Mouse (Mus musculus): Measurements from ENCODE around the gene Gm49378. TPM values are rescaled to one million over a fixed set of nuclear protein-coding genes. Genes with fewer than 3 reads are reported as not detected.

Gene Gm49378
- polyA plus RNA-seq, 1 experiment from 2014 or later: 4.0 TPM

DNA sequence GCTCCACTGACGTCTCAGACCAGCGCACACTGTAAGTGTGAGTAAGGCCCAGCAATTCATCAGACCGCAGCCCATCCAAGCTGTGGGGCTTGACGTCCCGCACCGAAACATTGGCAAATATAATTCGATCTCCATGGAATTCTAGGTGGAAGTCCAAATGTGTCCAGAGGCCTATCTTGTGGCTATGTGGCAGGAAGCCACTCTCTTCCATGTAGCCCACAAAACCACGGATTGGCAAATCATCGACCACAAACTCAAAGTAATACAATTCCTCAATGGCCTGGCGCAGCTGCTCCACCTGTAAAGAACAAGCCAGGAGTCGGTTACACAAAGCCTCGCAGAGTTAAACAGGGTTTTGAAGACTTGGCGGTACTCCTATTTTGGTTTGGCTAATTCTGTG, 3.6 kb upstream of the Gm49378 start:
- Histone ChIP-seq H3K9ac (ENCODE audit: low read depth, low read length) (no peak overlapping the region), H3K4me1 (replicated peaks; ENCODE audit: control insufficient read depth, insufficient read depth, low read length) (peaks cover 3% of the 10 kb centered on the region; the same call in 1 of the 2 replicates), H3K9me3 (ENCODE audit: control insufficient read depth, low read length) (no peaks in the 10 kb centered on the region), H3K27ac (ENCODE audit: low read depth, low read length) (no peak overlapping the region), H3K36me3 (ENCODE audit: control insufficient read depth, insufficient read depth, low read length) (peaks cover 5% of the 10 kb centered on the region; the same call in 1 of the 2 replicates), H3K4me3 (ENCODE audit: low read depth, low read length) (no peak overlapping the region), H3K27me3 (ENCODE audit: control insufficient read depth, insufficient read depth, low read length) (no peaks in the 10 kb centered on the region), H3K4me2 (replicated peaks; ENCODE audit: low read depth, low read length) (no peak overlapping the region)
- 96% methylated on average over 13 of the region's 13 CpGs for WGBS
- DNase-seq (ENCODE audit: low spot score) (no peak), ATAC-seq (ENCODE audit: low FRiP score) (no peak)

DNA sequence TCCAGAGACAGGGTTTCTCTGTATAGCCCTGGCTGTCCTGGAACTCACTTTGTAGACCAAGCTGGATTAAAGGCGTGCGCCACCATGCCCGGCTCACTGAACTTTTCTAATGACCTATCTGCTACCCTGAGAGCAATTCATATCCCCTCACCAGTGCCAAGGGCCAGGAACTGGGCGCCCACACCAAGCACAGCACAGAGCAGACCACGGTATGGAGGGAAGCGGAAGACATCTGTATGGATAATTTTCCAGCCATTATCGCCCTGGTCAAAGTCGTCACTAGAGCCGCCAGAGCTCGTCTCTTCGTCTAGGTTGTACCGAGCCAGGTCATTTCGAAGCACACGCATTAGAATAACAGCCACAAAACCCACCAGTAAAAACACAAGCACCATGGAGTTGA, 3.1 kb upstream of the Gm49378 start:
- peaks cover 3% of the 10 kb centered on the region; the same call in 1 of the 2 replicates for H3K36me3 ChIP-seq (ENCODE audit: control insufficient read depth, insufficient read depth, low read length)
- 97% methylated on average over 14 of the region's 14 CpGs for WGBS
- no peak for ATAC-seq (ENCODE audit: low FRiP score)

DNA sequence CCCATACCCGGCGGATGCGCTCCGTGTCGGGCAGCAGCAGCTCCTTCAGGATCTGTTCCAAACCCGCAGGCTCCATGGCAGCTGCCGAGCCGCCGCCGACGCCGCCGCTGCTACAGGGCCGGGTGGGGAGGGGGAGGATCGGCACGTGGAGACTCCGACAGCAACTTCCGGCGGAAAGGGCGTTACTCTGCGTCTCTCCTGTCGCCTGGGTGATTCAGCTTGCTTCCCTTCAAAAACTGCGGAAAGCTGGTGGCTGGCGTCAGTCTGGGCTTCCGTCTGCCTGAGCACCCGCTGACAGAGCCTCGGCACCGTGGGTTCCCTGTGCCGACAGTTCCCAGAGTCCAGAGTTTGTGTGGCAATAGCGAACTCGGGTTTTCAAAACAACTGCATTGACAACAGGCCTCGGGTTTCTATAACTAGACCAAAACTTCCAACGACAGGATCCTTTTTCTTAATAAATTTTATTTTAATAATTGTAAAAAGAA, 2.1 kb downstream of the Gm49378 start, which contains the start of gene Ipo4:
Ipo4 (minus strand) TSS at position 435 of the 485 bp plus-strand sequence.
- H3K4me3 ChIP-seq (ENCODE audit: low read depth, low read length): peak within 1 kb of the TSS; percentile 67
- peak within 1 kb of the TSS; percentile 90 for H3K4me2 ChIP-seq (replicated peaks; ENCODE audit: low read depth, low read length)
- peaks cover 9% of the 10 kb centered on the region for H3K36me3 ChIP-seq (ENCODE audit: control insufficient read depth, insufficient read depth, low read length)
- H3K27ac ChIP-seq (ENCODE audit: low read depth, low read length): peak within 1 kb of the TSS; percentile 69
- peak; percentile 88 for ATAC-seq (ENCODE audit: low FRiP score)
- H3K4me1 ChIP-seq (replicated peaks; ENCODE audit: control insufficient read depth, insufficient read depth, low read length): peaks cover 3% of the 10 kb centered on the region; the same call in 1 of the 2 replicates
- H3K9me3 ChIP-seq (ENCODE audit: control insufficient read depth, low read length): no peaks in the 10 kb centered on the region
- H3K9ac ChIP-seq (ENCODE audit: low read depth, low read length): peak within 1 kb of the TSS; percentile 80
- WGBS: 2% methylated on average over 33 of the region's 33 CpGs
- peak; percentile 95 for DNase-seq (ENCODE audit: low spot score)
- no peaks in the 10 kb centered on the region for H3K27me3 ChIP-seq (ENCODE audit: control insufficient read depth, insufficient read depth, low read length)

More for the DNA sequence above, 3.1 kb upstream of the Gm49378 start:
- peaks cover 3% of the 10 kb centered on the region; the same call in 1 of the 2 replicates for H3K4me1 ChIP-seq (replicated peaks; ENCODE audit: control insufficient read depth, insufficient read depth, low read length)
- no peak overlapping the region for H3K4me2 ChIP-seq (replicated peaks; ENCODE audit: low read depth, low read length)
- no peak overlapping the region for H3K4me3 ChIP-seq (ENCODE audit: low read depth, low read length)
- H3K27ac ChIP-seq (ENCODE audit: low read depth, low read length): no peak overlapping the region
- no peaks in the 10 kb centered on the region for H3K27me3 ChIP-seq (ENCODE audit: control insufficient read depth, insufficient read depth, low read length)
- no peak for DNase-seq (ENCODE audit: low spot score)
- H3K9me3 ChIP-seq (ENCODE audit: control insufficient read depth, low read length): no peaks in the 10 kb centered on the region
- no peak overlapping the region for H3K9ac ChIP-seq (ENCODE audit: low read depth, low read length)

DNA sequence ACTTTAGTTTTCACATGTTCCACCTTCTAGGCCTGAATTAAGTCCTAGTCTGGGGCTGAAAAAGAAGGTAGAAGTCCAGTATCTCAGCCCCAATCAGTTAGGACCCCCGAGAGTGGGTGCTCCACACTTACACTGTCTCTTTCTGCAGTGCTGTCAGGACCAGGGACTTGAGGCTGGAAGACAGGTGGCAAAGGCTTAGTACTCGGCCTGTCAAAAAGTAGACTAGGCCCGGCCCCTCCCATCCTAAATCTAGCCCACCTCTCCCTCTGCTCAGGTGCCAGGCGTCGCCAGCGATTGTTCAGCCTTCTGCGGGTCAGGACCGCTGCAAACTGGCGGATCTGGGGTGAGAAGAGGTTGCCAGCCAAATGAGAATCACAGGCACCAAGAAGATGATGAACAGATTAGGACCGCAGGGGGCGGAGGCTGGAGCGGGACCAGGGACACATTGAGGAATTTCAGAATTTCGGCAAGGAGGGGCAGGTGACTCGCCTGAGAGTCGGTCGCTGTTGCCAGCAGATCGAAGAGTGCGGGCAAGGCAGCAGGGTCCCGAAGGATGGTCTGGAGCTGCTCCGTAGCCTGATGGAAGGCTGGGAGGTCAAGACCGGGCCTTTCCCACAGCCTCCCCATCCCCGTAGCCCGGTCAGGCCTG, 2.7 kb downstream of the Gm49378 start:
- WGBS: 4% methylated on average over 23 of the region's 23 CpGs
- peak overlapping the region; percentile 69 for H3K27ac ChIP-seq (ENCODE audit: low read depth, low read length)
- H3K36me3 ChIP-seq (ENCODE audit: control insufficient read depth, insufficient read depth, low read length): peaks cover 13% of the 10 kb centered on the region

DNA sequence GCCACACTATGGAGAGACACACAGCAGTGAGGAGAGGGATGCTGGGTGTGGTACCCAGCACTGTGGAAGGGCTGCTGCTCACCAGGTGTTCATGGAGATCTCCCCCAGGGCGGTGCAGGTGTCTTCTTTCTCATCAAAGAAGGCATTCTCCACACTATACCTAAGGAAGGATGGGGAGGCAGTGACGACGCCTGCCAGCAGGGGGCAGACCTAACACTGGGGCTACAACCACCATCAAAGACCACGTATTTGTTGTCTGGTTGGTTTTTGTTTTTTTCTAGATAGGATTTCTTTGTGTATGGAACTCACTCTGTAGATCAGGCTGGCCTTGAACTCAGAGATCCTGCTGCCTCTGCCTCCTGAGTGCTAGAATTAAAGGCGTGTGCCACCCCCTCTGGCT, 8.4 kb downstream of the Gm49378 start:
- DNase-seq (ENCODE audit: low spot score): peak; percentile 44
- peaks cover 15% of the 10 kb centered on the region for H3K36me3 ChIP-seq (ENCODE audit: control insufficient read depth, insufficient read depth, low read length)

More for the DNA sequence above, 2.7 kb downstream of the Gm49378 start:
- Histone ChIP-seq H3K4me3 (ENCODE audit: low read depth, low read length) (peak overlapping the region; percentile 67), H3K4me1 (replicated peaks; ENCODE audit: control insufficient read depth, insufficient read depth, low read length) (peaks cover 3% of the 10 kb centered on the region; the same call in 1 of the 2 replicates), H3K27me3 (ENCODE audit: control insufficient read depth, insufficient read depth, low read length) (no peaks in the 10 kb centered on the region), H3K9me3 (ENCODE audit: control insufficient read depth, low read length) (no peaks in the 10 kb centered on the region), H3K9ac (ENCODE audit: low read depth, low read length) (peak overlapping the region; percentile 80), H3K4me2 (replicated peaks; ENCODE audit: low read depth, low read length) (peak overlapping the region; percentile 90)
- DNase-seq (ENCODE audit: low spot score) (no peak), ATAC-seq (ENCODE audit: low FRiP score) (peak; percentile 77)

DNA sequence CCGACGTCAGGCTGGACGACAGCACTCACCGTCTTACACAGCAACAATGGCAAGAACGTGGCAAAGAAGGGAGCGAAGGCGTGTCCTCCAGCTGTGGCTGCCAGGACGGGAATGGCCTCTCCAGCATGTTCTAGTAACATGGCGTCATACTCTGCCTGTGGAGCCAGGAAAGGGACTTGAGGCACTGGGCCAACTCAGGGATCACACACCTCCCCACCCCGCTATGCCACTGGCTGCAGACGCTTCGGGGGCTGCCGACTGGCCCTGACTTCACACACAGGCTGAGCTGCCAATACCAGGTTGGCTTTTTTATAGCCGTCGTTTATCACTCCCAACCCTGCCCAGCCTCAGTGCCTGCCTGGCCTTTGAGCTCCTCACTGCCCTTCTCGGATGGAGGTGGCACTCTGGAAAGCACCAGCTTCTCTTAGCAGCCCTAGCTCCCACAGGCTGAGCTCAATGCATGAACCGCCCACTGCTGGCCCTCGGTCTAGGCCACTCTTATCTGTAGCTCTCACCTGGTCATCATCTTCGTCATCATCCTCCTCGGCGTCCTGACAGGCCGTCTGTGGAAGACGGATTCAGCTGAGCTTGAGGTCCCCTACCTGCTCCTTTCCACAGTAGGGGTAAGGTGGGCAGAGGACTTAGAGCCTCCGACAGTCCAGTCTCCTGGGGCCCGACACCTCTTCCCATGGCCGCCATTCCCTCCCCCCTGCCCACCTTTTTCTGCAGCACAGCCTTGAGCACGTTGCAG, 9.4 kb downstream of the Gm49378 start:
- Histone ChIP-seq H3K9me3 (ENCODE audit: control insufficient read depth, low read length) (no peaks in the 10 kb centered on the region), H3K4me3 (ENCODE audit: low read depth, low read length) (no peak overlapping the region), H3K27me3 (ENCODE audit: control insufficient read depth, insufficient read depth, low read length) (no peaks in the 10 kb centered on the region), H3K36me3 (ENCODE audit: control insufficient read depth, insufficient read depth, low read length) (peaks cover 15% of the 10 kb centered on the region), H3K4me2 (replicated peaks; ENCODE audit: low read depth, low read length) (no peak overlapping the region), H3K27ac (ENCODE audit: low read depth, low read length) (no peak overlapping the region), H3K9ac (ENCODE audit: low read depth, low read length) (no peak overlapping the region), H3K4me1 (replicated peaks; ENCODE audit: control insufficient read depth, insufficient read depth, low read length) (no peaks in the 10 kb centered on the region)
- no peak for DNase-seq (ENCODE audit: low spot score)
- ATAC-seq (ENCODE audit: low FRiP score): no peak
- WGBS: 92% methylated on average over 27 of the region's 27 CpGs

More for the DNA sequence above, 8.4 kb downstream of the Gm49378 start:
- H3K9me3 ChIP-seq (ENCODE audit: control insufficient read depth, low read length): no peaks in the 10 kb centered on the region
- no peaks in the 10 kb centered on the region for H3K27me3 ChIP-seq (ENCODE audit: control insufficient read depth, insufficient read depth, low read length)
- no peaks in the 10 kb centered on the region for H3K4me1 ChIP-seq (replicated peaks; ENCODE audit: control insufficient read depth, insufficient read depth, low read length)
- no peak overlapping the region for H3K9ac ChIP-seq (ENCODE audit: low read depth, low read length)
- H3K4me3 ChIP-seq (ENCODE audit: low read depth, low read length): no peak overlapping the region
- ATAC-seq (ENCODE audit: low FRiP score): no peak
- no peak overlapping the region for H3K4me2 ChIP-seq (replicated peaks; ENCODE audit: low read depth, low read length)
- WGBS: 68% methylated on average over 5 of the region's 5 CpGs
- no peak overlapping the region for H3K27ac ChIP-seq (ENCODE audit: low read depth, low read length)

DNA sequence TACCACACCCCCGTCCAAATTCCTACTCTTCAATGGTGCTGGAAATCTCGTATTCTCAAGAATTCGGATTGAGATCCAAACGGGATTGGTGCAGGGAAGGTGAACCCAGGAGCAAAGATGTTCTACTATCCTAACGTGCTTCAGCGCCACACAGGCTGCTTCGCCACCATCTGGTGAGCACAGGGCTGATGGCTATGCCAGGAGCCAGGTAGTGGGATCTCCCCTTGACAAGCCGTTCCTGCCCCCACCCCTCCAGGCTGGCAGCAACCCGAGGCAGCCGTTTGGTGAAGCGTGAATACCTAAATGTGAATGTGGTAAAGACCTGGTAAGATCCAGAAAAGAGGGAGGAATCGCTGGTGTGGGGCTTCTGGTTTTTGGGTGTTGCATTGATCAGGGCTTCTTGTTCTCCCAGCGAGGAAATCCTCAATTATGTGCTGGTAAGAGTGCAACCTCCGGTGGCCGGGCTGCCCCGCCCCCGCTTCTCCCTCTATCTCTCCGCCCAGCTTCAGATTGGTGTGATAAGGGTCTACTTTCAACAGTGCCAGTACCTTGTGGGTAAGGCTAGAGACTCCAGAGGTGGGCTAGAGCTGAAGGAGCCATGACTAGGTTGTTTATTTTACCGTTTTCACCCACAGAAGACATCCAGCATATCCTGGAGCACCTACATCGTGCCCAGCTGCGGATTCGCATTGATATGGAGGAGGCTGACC, 19.1 kb downstream of the Gm49378 start:
- no peaks in the 10 kb centered on the region for H3K27me3 ChIP-seq (ENCODE audit: control insufficient read depth, insufficient read depth, low read length)
- WGBS: 58% methylated on average over 22 of the region's 22 CpGs
- H3K9me3 ChIP-seq (ENCODE audit: control insufficient read depth, low read length): no peaks in the 10 kb centered on the region

DNA sequence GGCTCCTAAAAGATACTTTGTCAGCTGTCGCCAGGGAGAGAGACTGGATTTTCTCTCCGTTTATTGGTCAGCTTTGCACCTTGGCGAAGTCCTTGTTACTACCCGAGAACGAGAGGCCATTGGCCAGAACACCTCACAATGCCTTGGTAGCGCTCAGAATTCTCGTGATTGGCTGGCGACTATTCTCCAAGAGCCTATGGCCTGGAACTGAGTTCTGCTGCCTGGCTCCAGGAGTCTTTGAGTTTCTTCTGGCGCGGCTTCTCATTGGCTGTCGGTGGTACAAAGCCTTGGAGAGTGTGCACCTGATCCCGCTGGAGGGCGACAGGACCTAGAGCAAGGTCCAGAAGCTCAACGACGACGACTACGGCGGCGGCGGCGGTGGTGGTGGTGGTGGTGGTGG, 19.9 kb downstream of the Gm49378 start, which contains the start of gene Rec8:
Rec8 (plus strand) TSS at position 216 of the 400 bp plus-strand sequence.
- no peak within 1 kb of the TSS for H3K27ac ChIP-seq (ENCODE audit: low read depth, low read length)
- H3K36me3 ChIP-seq (ENCODE audit: control insufficient read depth, insufficient read depth, low read length): no peaks in the 10 kb centered on the region
- H3K4me3 ChIP-seq (ENCODE audit: low read depth, low read length): peak within 1 kb of the TSS; percentile 25
- ATAC-seq (ENCODE audit: low FRiP score) (peak; percentile 85), DNase-seq (ENCODE audit: low spot score) (peak; percentile 53)
- no peaks in the 10 kb centered on the region for H3K9me3 ChIP-seq (ENCODE audit: control insufficient read depth, low read length)
- peak within 1 kb of the TSS; percentile 7; the same call in 1 of the 2 replicates for H3K9ac ChIP-seq (ENCODE audit: low read depth, low read length)
- no peaks in the 10 kb centered on the region for H3K27me3 ChIP-seq (ENCODE audit: control insufficient read depth, insufficient read depth, low read length)
- H3K4me1 ChIP-seq (replicated peaks; ENCODE audit: control insufficient read depth, insufficient read depth, low read length): no peaks in the 10 kb centered on the region
- H3K4me2 ChIP-seq (replicated peaks; ENCODE audit: low read depth, low read length): peak within 1 kb of the TSS; percentile 28
- 21% methylated on average over 21 of the region's 21 CpGs for WGBS

More for the DNA sequence above, 19.1 kb downstream of the Gm49378 start:
- Histone ChIP-seq H3K4me2 (replicated peaks; ENCODE audit: low read depth, low read length) (peak overlapping the region; percentile 28), H3K9ac (ENCODE audit: low read depth, low read length) (peak overlapping the region; percentile 7; the same call in 1 of the 2 replicates), H3K4me1 (replicated peaks; ENCODE audit: control insufficient read depth, insufficient read depth, low read length) (no peaks in the 10 kb centered on the region), H3K4me3 (ENCODE audit: low read depth, low read length) (peak overlapping the region; percentile 25), H3K36me3 (ENCODE audit: control insufficient read depth, insufficient read depth, low read length) (no peaks in the 10 kb centered on the region), H3K27ac (ENCODE audit: low read depth, low read length) (no peak overlapping the region)
- no peak for DNase-seq (ENCODE audit: low spot score)
- no peak for ATAC-seq (ENCODE audit: low FRiP score)

All from hindbrain, embryonic 11.5 days (tissue).